Mouse (Mus musculus): ENCODE measurements around the gene Rtp3.

Gene Rtp3

DNA sequence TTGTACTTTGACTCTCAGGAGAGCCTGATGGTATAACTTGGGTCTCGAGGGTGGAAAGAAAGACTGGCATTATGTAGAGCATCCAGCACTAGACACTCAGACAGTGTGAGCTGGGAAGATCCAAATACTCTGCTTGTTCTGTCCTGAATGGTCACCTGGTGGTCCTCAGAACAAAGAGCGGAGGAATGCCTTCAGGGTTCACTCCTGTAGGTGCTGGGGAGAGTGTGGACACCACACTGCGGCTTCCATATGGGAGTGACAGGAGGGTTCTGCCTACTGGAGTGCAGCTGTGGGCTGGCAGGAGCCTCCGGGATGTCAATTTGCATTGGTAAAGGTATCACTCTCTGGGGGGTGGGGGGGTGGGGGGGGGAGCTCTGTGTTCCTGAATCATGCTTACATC, 8.0 kb downstream of the Rtp3 start:
- no peak for DNase-seq (ENCODE audit: low spot score in 2 of 2)

DNA sequence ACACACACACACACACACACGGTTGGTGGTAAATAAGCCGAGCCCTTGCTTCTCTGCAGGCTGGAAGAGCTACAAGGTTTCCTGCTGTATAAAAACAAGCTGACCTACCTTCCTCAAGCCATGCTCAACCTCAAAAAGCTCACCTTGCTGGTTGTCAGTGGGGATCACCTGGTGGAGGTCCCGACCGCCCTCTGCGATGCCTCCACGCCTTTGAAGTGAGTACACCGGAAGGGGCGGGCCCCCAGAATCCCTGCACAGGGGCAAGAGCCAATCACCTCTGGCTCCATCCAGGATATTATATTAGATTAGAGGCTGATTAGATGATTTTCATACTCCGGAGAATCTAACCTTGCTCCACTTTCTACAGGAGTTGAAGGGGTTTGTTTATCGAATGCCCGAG, 11.0 kb downstream of the Rtp3 start:
- DNase-seq (ENCODE audit: low spot score in 2 of 2), result no peak

DNA sequence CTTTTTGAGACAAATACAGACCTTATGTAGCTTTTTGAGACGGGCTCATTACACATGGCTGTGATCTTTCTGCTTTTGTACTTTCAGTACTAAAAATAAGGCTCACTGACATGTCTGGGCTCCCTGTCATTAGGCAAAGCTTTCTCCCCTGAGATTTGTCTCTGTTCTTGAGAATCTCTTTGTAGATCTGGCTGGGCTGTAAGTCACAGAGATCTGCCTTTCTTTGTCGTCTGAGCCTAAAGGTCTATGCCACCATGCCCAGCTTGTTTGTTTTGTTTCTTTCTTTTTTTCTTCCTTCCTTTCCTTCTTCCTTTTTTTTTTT, 24.5 kb downstream of the Rtp3 start:
- no peak for DNase-seq (ENCODE audit: low spot score in 2 of 2)

- no peak for DNase-seq (ENCODE audit: low spot score in 2 of 2)
Measured at GRCm38 (mm10) chr9:110965062-110965909, 25.1 kb downstream of the Rtp3 start.

DNA sequence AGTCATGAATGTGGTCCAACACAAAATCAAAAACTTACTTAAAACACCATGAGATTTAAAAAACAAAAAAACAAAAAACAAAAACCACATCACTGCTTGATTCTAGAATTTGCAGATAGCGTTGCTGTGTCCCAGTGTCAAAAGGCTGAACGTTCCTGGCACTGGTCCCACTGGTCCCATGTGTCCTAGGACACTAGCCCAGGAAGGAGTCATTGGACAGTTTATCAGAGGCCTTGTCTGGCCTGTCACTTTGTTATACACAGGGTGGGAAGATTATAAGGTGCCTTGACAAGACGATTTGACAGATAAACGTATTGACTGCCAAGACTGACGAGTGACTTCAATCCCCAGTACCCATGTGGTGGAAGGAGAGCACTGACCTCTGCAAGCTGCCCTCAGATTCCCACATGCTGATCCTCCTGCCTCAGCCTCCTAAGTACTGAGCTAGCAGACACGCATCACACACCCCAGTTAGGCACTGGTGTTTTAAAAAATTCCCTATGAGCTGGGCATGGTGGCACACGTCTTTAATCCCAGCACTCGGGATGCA, 26.7 kb downstream of the Rtp3 start:
- DNase-seq (ENCODE audit: low spot score in 2 of 2), result peak; percentile 49 to 75

- DNase-seq (ENCODE audit: low spot score in 2 of 2), result no peak
Measured at GRCm38 (mm10) chr9:110961386-110961785, 29.0 kb downstream of the Rtp3 start.

DNA sequence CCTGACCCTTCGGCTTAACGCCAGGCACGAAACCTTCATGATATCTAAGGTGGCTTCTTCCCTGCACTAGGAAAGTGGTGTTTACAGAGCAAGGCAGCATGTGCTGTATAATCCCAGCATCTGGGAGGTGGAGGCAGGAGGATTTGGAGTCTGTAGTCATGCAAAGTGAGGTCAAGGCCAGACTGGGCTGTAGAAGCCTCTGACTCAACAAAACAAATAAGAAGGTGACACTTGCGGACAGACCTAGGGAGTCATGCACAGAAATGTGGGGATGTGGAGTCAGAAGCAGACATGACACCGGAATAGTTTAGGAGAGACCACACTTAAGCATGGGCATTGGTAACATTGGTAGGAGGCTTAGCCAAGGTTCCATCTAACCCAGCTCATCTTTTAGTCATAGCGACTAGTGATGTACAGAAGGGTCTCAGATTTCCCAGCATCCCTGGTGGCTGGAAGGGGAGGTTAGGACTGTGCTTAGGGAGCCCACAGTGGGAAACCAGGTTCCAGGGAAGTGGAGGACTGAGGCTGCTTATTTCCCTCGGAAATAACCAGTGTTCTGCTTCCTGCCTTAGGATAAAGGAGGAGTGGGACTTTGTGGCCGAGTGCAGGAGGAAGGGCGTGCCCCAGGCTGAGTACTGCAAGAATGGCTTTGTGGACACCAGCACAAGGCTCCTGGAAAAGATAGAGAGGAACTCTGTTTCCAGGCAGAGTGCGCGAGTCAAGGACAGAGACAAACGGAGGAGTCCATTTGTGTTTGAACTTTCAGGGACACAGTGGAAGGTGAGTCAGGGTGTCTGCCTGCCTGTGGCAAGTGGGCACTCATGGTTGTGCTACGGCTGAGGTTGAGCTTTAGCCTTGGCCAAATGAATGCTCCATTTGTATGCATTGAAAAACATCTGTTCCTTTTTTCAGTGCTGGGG, 29.9 kb downstream of the Rtp3 start:
- DNase-seq (ENCODE audit: low spot score in 2 of 2), result no peak

GRCm38 (mm10) chr9:110959669-110960068, 30.7 kb downstream of the Rtp3 start:
- no peak for DNase-seq (ENCODE audit: low spot score in 2 of 2)

DNA sequence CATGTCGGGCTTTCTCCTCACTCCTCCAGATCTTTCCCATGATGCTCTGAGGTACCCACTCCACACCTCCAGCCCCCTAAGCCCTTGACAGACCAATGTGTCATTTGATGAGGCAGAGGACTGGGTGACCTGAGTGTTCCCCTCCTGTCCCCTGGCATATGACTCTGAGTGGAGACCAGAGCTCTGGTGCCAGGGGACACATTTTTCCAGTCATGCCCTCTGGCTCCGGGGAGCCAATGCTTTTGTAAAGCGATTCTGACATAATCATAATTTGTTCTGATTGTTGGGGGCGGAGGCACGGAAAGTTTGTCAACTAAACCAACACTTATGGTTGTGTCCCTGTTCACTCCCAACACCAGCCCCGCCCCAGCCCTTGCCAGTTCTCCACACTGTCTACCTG, 34.4 kb downstream of the Rtp3 start:
- DNase-seq (ENCODE audit: low spot score in 2 of 2), result peak; percentile 74 to 76

- no peak for DNase-seq (ENCODE audit: low spot score in 2 of 2)
Measured at GRCm38 (mm10) chr9:110954681-110955445, 35.5 kb downstream of the Rtp3 start.

GRCm38 (mm10) chr9:110953550-110954461, 36.6 kb downstream of the Rtp3 start:
- peak; percentile 67 to 78 for DNase-seq (ENCODE audit: low spot score in 2 of 2)

- no peak for DNase-seq (ENCODE audit: low spot score in 2 of 2)
Measured at GRCm38 (mm10) chr9:110952931-110953549, 37.3 kb downstream of the Rtp3 start.

- DNase-seq (ENCODE audit: low spot score in 2 of 2), result peak in 1 of 2 experiments; percentile 44
Measured at GRCm38 (mm10) chr9:110952398-110952797, 38.0 kb downstream of the Rtp3 start.

GRCm38 (mm10) chr9:110951866-110952265, 38.5 kb downstream of the Rtp3 start:
- DNase-seq (ENCODE audit: low spot score in 2 of 2), result no peak

DNA sequence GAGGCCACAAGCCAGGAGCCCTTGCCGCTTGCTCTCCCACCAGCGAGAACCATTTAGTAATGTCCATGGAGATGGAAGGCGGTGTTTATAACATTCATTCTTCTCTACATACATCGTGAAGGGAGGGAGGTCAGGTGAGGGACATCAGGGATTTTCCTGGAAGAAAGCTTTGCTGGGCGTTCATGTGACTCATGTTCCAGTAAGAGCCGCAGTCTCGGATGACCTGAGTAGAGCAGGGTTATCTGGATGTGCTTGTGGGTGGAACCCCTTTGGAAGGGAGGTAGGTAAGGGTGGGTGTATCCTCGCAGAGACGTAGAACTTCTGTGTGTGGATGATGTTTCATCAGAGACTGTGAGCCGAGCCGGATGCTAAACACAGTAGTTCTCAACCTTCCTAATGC, 39.0 kb downstream of the Rtp3 start, which contains the start of gene Lrrc2:
Gene Lrrc2, plus strand, starts transcription at position 149 of the 400 bp plus-strand sequence.
- DNase-seq (ENCODE audit: low spot score in 2 of 2), result no peak

GRCm38 (mm10) chr9:110950109-110950508, 40.3 kb downstream of the Rtp3 start:
- no peak for DNase-seq (ENCODE audit: low spot score in 2 of 2)

DNA sequence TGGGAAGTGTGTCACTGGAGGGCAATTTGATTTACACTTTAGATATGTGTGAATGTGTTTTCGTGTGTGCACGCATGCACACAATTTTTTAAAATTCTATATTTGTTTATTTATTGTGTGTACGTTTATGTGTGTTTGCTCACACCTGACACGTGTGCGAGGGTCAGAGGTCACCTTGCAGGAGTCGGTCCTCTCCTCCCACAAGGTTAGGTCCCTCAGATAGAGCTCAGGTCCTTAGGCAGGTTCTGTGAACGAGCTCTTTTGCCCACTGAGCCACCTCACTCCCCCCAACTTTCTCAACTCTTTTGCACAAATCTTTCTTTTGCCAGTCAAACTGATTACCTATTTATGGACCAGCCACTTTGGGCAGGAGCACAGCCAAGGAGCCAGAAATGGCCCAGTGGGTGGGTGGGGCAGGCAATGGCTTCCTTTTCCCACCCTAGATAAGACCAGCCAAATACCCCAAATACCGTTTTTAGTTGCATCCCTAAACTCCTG, 41.5 kb downstream of the Rtp3 start:
- no peak for DNase-seq (ENCODE audit: low spot score in 2 of 2)

GRCm38 (mm10) chr9:110947900-110948299, 42.5 kb downstream of the Rtp3 start:
- no peak for DNase-seq (ENCODE audit: low spot score in 2 of 2)

GRCm38 (mm10) chr9:110947261-110947661, 43.1 kb downstream of the Rtp3 start:
- DNase-seq (ENCODE audit: low spot score in 2 of 2), result no peak

- no peak for DNase-seq (ENCODE audit: low spot score in 2 of 2)
Measured at GRCm38 (mm10) chr9:110946548-110947044, 43.8 kb downstream of the Rtp3 start.
